Mouse (Mus musculus) CH12.LX (cell line): ENCODE measurements around the gene Trp63.

Experiments
- CHD1 ChIP-seq: IDR thresholded peaks from 2 replicates; pipeline ENCODE4 v1.6.1; 2012; ENCODE audit warnings: low read depth, low read length, improper control_type of control experiment, inconsistent platforms
- CTCF ChIP-seq, 2 experiments: IDR thresholded peaks in 1 of 2; conservative IDR thresholded peaks in 1 of 2; 2 replicates each; pipeline ENCODE4 v1.5.1; 2011 to 2012; ENCODE audit warnings: low read depth in 2 of 2, low read length in 2 of 2, improper control_type of control experiment in 1 of 2, inconsistent platforms in 1 of 2, mild to moderate bottlenecking in 1 of 2, moderate library complexity in 1 of 2
- E2F4 ChIP-seq: IDR thresholded peaks from 2 replicates; pipeline ENCODE4 v1.6.1; 2011; ENCODE audit warnings: low read depth, low read length, improper control_type of control experiment; ENCODE audit not compliant: insufficient replicate concordance
- EP300 ChIP-seq: IDR thresholded peaks from 2 replicates; pipeline ENCODE4 v1.6.1; 2011; ENCODE audit warnings: low read length, improper control_type of control experiment
- MAFK ChIP-seq: IDR thresholded peaks from 2 replicates; pipeline ENCODE4 v1.6.1; 2011; ENCODE audit warnings: low read length, improper control_type of control experiment; ENCODE audit not compliant: insufficient replicate concordance
- MEF2A ChIP-seq: IDR thresholded peaks from 2 replicates; pipeline ENCODE4 v1.6.1; 2014; ENCODE audit warnings: low read depth, mild to moderate bottlenecking, inconsistent platforms, low read length, improper control_type of control experiment, borderline replicate concordance
- NRF1 ChIP-seq: IDR thresholded peaks from 2 replicates; pipeline ENCODE4 v1.6.1; 2014; ENCODE audit warnings: low read depth, mild to moderate bottlenecking, inconsistent platforms, low read length, improper control_type of control experiment, moderate library complexity
- POLR2A ChIP-seq: IDR thresholded peaks from 2 replicates; pipeline ENCODE4 v1.6.1; 2011; ENCODE audit warnings: low read depth, mild to moderate bottlenecking, improper control_type of control experiment, low read length
- RCOR1 ChIP-seq: conservative IDR thresholded peaks from 2 replicates; pipeline ENCODE4 v1.6.1; 2012; ENCODE audit warnings: low read depth, mild to moderate bottlenecking, inconsistent platforms, low read length, improper control_type of control experiment
- TBP ChIP-seq: conservative IDR thresholded peaks from 2 replicates; pipeline ENCODE4 v1.6.1; 2011; ENCODE audit warnings: low read depth, low read length, improper control_type of control experiment
- TCF12 ChIP-seq: IDR thresholded peaks from 2 replicates; pipeline ENCODE4 v1.6.1; 2014; ENCODE audit warnings: low read depth, mild to moderate bottlenecking, inconsistent platforms, low read length, improper control_type of control experiment
- ZMIZ1 ChIP-seq: IDR thresholded peaks from 2 replicates; pipeline ENCODE4 v1.6.1; 2012; ENCODE audit warnings: low read depth, mild to moderate bottlenecking, inconsistent platforms, low read length, improper control_type of control experiment

GRCm38 (mm10) chr16:25843625-25844024 is 160.1 kb downstream of the Trp63 start:
- no peak for TF ChIP-seq TCF12
- TF ChIP-seq MAFK: no peak
- no peak for TF ChIP-seq RCOR1
- TF ChIP-seq CTCF (conservative IDR thresholded peaks at IDR 0.05 in 1 of 2, IDR thresholded peaks at IDR 0.05 in 1 of 2; ENCODE audit: low read depth in 2 of 2, low read length in 2 of 2): no peak
- no peak for TF ChIP-seq CHD1
- TF ChIP-seq NRF1: no peak
- no peak for TF ChIP-seq POLR2A
- no peak for TF ChIP-seq EP300
- TF ChIP-seq TBP: no peak
- no peak for TF ChIP-seq MEF2A
- TF ChIP-seq E2F4: no peak
- TF ChIP-seq ZMIZ1: no peak
